Mouse (Mus musculus) intestine, embryonic 16.5 days (tissue): ENCODE results near the gene Klk13. TPM values are rescaled to one million over a fixed set of nuclear protein-coding genes. Genes with fewer than 3 reads are reported as not detected.
A peak's percentile ranks its signal among the peaks of the same experiment; 100 is the strongest.
"Not testable (repeated sequence)": the region's sequence is repeated elsewhere in the genome, so short reads cannot be mapped to it uniquely, and the experiment has no call there.

ENCODE experiments used
- ATAC-seq: fragments of 200-750 bp; cut with Nextera tagmentation; 2 replicates; pipeline ENCODE4 v1.8.0; 2017; ENCODE audit warnings: moderate TSS enrichment, moderate library complexity
- H3K27ac ChIP-seq: fragments of 300-500 bp; sonication (generic); 2 replicates; pipeline ENCODE4 v1.5.1; 2014; ENCODE audit warnings: mild to moderate bottlenecking, low read length
- H3K27me3 ChIP-seq: fragments of 300-500 bp; sonication (generic); replicated peaks from 2 replicates; pipeline ENCODE4 v1.6.1; 2014; ENCODE audit warnings: low read length, control low read depth, mixed read lengths; ENCODE audit not compliant: control insufficient read depth, insufficient read depth
- H3K36me3 ChIP-seq: fragments of 300-500 bp; sonication (generic); 2 replicates; pipeline ENCODE4 v1.6.1; 2014; ENCODE audit warnings: low read length, control low read depth; ENCODE audit not compliant: control insufficient read depth, insufficient read depth
- H3K4me1 ChIP-seq: fragments of 300-500 bp; sonication (generic); 2 replicates; pipeline ENCODE4 v1.6.1; 2014; ENCODE audit warnings: low read length, control low read depth, mixed read lengths; ENCODE audit not compliant: control insufficient read depth, insufficient read depth
- H3K4me2 ChIP-seq: fragments of 300-500 bp; sonication (generic); 2 replicates; pipeline ENCODE4 v1.6.1; 2014; ENCODE audit warnings: low read depth, low read length, control low read depth
- H3K4me3 ChIP-seq: fragments of 300-500 bp; sonication (generic); 2 replicates; pipeline ENCODE4 v1.5.1; 2014; ENCODE audit warnings: mild to moderate bottlenecking, low read length
- H3K9ac ChIP-seq: fragments of 300-500 bp; sonication (generic); 2 replicates; pipeline ENCODE4 v1.6.1; 2014; ENCODE audit warnings: low read depth, low read length
- H3K9me3 ChIP-seq: fragments of 300-500 bp; sonication (generic); 2 replicates; pipeline ENCODE4 v1.6.1; 2016; ENCODE audit warnings: low read length, control low read depth; ENCODE audit not compliant: control insufficient read depth
- WGBS: fragments of 180-500 bp; shearing (Covaris S2); extraction: QIAGEN DNeasy Blood & Tissue Kit; methylation state at CpG from one replicate; pipeline ENCODE4 v1.1.7; 2014; 5-methylcytosine and 5-hydroxymethylcytosine counted together
- polyA plus RNA-seq: library from polyadenylated mRNA; unstranded; fragments of >200 nt; fragmentation: Nextera tagmentation; extraction: Ambion mirVana; gene quantifications from 2 replicates; pipeline ENCODE4 v1.2.1, GENCODE M21; 2015

The Klk13 gene
- polyA plus RNA-seq, 1 experiment from 2014 or later, result 0.33 TPM

- no peak overlapping the region for H3K27ac ChIP-seq
- H3K4me3 ChIP-seq, result no peak overlapping the region
- H3K36me3 ChIP-seq, result peaks cover 21% of the 10 kb centered on the region
- no peaks in the 10 kb centered on the region for H3K4me1 ChIP-seq
- no peak overlapping the region for H3K4me2 ChIP-seq
- no peaks in the 10 kb centered on the region for H3K27me3 ChIP-seq
- peaks cover 7% of the 10 kb centered on the region; the same call in 1 of the 2 replicates for H3K9me3 ChIP-seq
- no peak overlapping the region for H3K9ac ChIP-seq
- 16% methylated on average over 5 of the region's 5 CpGs for WGBS
- ATAC-seq, result peak; percentile 47; the same call in 1 of the 2 replicates
Observed at GRCm38 (mm10) chr7:43680960-43681359, 31.4 kb upstream of the Klk13 start.

GRCm38 (mm10) chr7:43682511-43682910 is 29.9 kb upstream of the Klk13 start:
- H3K4me1 ChIP-seq, H3K27ac ChIP-seq, H3K36me3 ChIP-seq, H3K9ac ChIP-seq, H3K4me3 ChIP-seq, ATAC-seq, H3K27me3 ChIP-seq, H3K4me2 ChIP-seq, H3K9me3 ChIP-seq: not testable (repeated sequence)
- 20% methylated on average over 1 of the region's 1 CpGs for WGBS

- Histone ChIP-seq H3K27ac (no peak overlapping the region), H3K4me1 (no peaks in the 10 kb centered on the region), H3K36me3 (no peaks in the 10 kb centered on the region), H3K4me3 (no peak overlapping the region), H3K9ac (no peak overlapping the region), H3K27me3 (no peaks in the 10 kb centered on the region), H3K4me2 (no peak overlapping the region), H3K9me3 (no peaks in the 10 kb centered on the region)
- no peak for ATAC-seq
- 63% methylated on average over 7 of the region's 7 CpGs for WGBS
Observed at GRCm38 (mm10) chr7:43685088-43685487, 27.3 kb upstream of the Klk13 start.

- no peaks in the 10 kb centered on the region for H3K9me3 ChIP-seq
- no peak for ATAC-seq
- H3K4me3 ChIP-seq, result no peak within 1 kb of the TSS
- no peaks in the 10 kb centered on the region for H3K27me3 ChIP-seq
- H3K4me2 ChIP-seq, result no peak within 1 kb of the TSS
- no peaks in the 10 kb centered on the region for H3K4me1 ChIP-seq
- H3K27ac ChIP-seq, result no peak within 1 kb of the TSS
- no peaks in the 10 kb centered on the region for H3K36me3 ChIP-seq
- H3K9ac ChIP-seq, result no peak within 1 kb of the TSS
Observed at GRCm38 (mm10) chr7:43690118-43690517, 22.2 kb upstream of the Klk13 start, which contains the start of gene Klk14. Gene Klk14, plus strand, starts transcription at chr7:43690418.

GRCm38 (mm10) chr7:43710031-43710430 is 2.3 kb upstream of the Klk13 start:
- no peak for ATAC-seq
- no peaks in the 10 kb centered on the region for H3K4me1 ChIP-seq
- H3K4me2 ChIP-seq, result no peak overlapping the region
- no peaks in the 10 kb centered on the region for H3K9me3 ChIP-seq
- no peak overlapping the region for H3K27ac ChIP-seq
- 80% methylated on average over 3 of the region's 3 CpGs for WGBS
- no peak overlapping the region for H3K4me3 ChIP-seq
- no peaks in the 10 kb centered on the region for H3K27me3 ChIP-seq
- no peak overlapping the region for H3K9ac ChIP-seq
- H3K36me3 ChIP-seq, result no peaks in the 10 kb centered on the region

GRCm38 (mm10) chr7:43712917-43713316 is 550 bp downstream of the Klk13 start:
- Histone ChIP-seq H3K9ac (no peak overlapping the region), H3K36me3 (no peaks in the 10 kb centered on the region), H3K27me3 (no peaks in the 10 kb centered on the region), H3K4me2 (no peak overlapping the region), H3K27ac (no peak overlapping the region), H3K4me3 (no peak overlapping the region), H3K9me3 (no peaks in the 10 kb centered on the region), H3K4me1 (no peaks in the 10 kb centered on the region)
- ATAC-seq, result no peak
- WGBS, result 16% methylated on average over 9 of the region's 9 CpGs

- ATAC-seq, result 0 out of 2 replicates have a peak, but pooled peaks have one; percentile 7
- H3K36me3 ChIP-seq, result no peaks in the 10 kb centered on the region
- 7% methylated on average over 19 of the region's 19 CpGs for WGBS
- H3K4me2 ChIP-seq, result peak overlapping the region; percentile 12; the same call in 1 of the 2 replicates
- no peaks in the 10 kb centered on the region for H3K9me3 ChIP-seq
- H3K27ac ChIP-seq, result no peak overlapping the region
- H3K9ac ChIP-seq, result no peak overlapping the region
- H3K4me3 ChIP-seq, result no peak overlapping the region
- no peaks in the 10 kb centered on the region for H3K4me1 ChIP-seq
- H3K27me3 ChIP-seq, result no peaks in the 10 kb centered on the region
Observed at GRCm38 (mm10) chr7:43713741-43714351, 1.5 kb downstream of the Klk13 start.

GRCm38 (mm10) chr7:43747788-43748187 is 35.4 kb downstream of the Klk13 start:
- H3K4me3 ChIP-seq, result no peak overlapping the region
- no peak for ATAC-seq
- WGBS, result 51% methylated on average over 1 of the region's 1 CpGs

GRCm38 (mm10) chr7:43752806-43753205 is 40.4 kb downstream of the Klk13 start:
- no peaks in the 10 kb centered on the region for H3K27me3 ChIP-seq
- H3K9ac ChIP-seq, result no peak overlapping the region
- WGBS, result 63% methylated on average over 2 of the region's 2 CpGs
- no peaks in the 10 kb centered on the region for H3K4me1 ChIP-seq
- no peak for ATAC-seq
- H3K36me3 ChIP-seq, result no peaks in the 10 kb centered on the region
- H3K9me3 ChIP-seq, result no peaks in the 10 kb centered on the region
- H3K27ac ChIP-seq, result no peak overlapping the region
- H3K4me2 ChIP-seq, result no peak overlapping the region
- no peak overlapping the region for H3K4me3 ChIP-seq

More at GRCm38 (mm10) chr7:43747788-43748187, 35.4 kb downstream of the Klk13 start:
- H3K27ac ChIP-seq, result no peak overlapping the region
- H3K4me1 ChIP-seq, result no peaks in the 10 kb centered on the region
- H3K4me2 ChIP-seq, result no peak overlapping the region
- H3K9ac ChIP-seq, result no peak overlapping the region
- no peaks in the 10 kb centered on the region for H3K36me3 ChIP-seq
- no peaks in the 10 kb centered on the region for H3K9me3 ChIP-seq
- no peaks in the 10 kb centered on the region for H3K27me3 ChIP-seq

GRCm38 (mm10) chr7:43766484-43766883 is 54.1 kb downstream of the Klk13 start:
- WGBS, result 34% methylated on average over 8 of the region's 8 CpGs
- ATAC-seq, result no peak
- Histone ChIP-seq H3K36me3 (no peaks in the 10 kb centered on the region), H3K9me3 (no peaks in the 10 kb centered on the region), H3K27me3 (no peaks in the 10 kb centered on the region), H3K27ac (no peak overlapping the region), H3K4me2 (no peak overlapping the region), H3K4me3 (no peak overlapping the region), H3K9ac (no peak overlapping the region), H3K4me1 (no peaks in the 10 kb centered on the region)
